Mouse (Mus musculus) hindbrain, embryonic 10.5 days (tissue): Measurements from ENCODE around the gene Folr1. TPM values are rescaled to one million over a fixed set of nuclear protein-coding genes. Genes with fewer than 3 reads are reported as not detected.

Experiments used
- DNase-seq: peaks from one replicate; pipeline ENCODE4 v3.0.0-alpha.2; 2017; ENCODE audit warnings: low spot score
- H3K27ac ChIP-seq: fragments of 300-500 bp; sonication (generic); 2 replicates; pipeline ENCODE4 v1.5.1; 2016; ENCODE audit warnings: mild to moderate bottlenecking, moderate library complexity
- H3K27me3 ChIP-seq: fragments of 300-500 bp; sonication (generic); 2 replicates; pipeline ENCODE4 v1.6.1; 2016; ENCODE audit warnings: mild to moderate bottlenecking; ENCODE audit not compliant: poor library complexity, insufficient read depth, severe bottlenecking
- H3K36me3 ChIP-seq: fragments of 300-500 bp; sonication (generic); 2 replicates; pipeline ENCODE4 v1.6.1; 2016; ENCODE audit warnings: mild to moderate bottlenecking, moderate library complexity
- H3K4me1 ChIP-seq: fragments of 300-500 bp; sonication (generic); replicated peaks from 2 replicates; pipeline ENCODE4 v1.6.1; 2016; ENCODE audit warnings: mild to moderate bottlenecking
- H3K4me3 ChIP-seq: fragments of 300-500 bp; sonication (generic); 2 replicates; pipeline ENCODE4 v1.5.1; 2016; ENCODE audit warnings: mild to moderate bottlenecking, moderate library complexity
- H3K9me3 ChIP-seq: fragments of 300-500 bp; sonication (generic); 2 replicates; pipeline ENCODE4 v1.6.1; 2016; ENCODE audit warnings: mild to moderate bottlenecking, moderate library complexity
- WGBS: fragments of 180-500 bp; shearing (Covaris S2); methylation state at CpG from one replicate; pipeline ENCODE4 v1.1.7; 2016; 5-methylcytosine and 5-hydroxymethylcytosine counted together
- polyA plus RNA-seq: library from polyadenylated mRNA; unstranded; fragments of >200 nt; fragmentation: Nextera tagmentation; extraction: Ambion mirVana; gene quantifications from 2 replicates; pipeline ENCODE4 v1.2.1, GENCODE M21; 2016

Folr1 gene
- polyA plus RNA-seq, result 10.8 and 17.1 TPM in 2 replicates

DNA sequence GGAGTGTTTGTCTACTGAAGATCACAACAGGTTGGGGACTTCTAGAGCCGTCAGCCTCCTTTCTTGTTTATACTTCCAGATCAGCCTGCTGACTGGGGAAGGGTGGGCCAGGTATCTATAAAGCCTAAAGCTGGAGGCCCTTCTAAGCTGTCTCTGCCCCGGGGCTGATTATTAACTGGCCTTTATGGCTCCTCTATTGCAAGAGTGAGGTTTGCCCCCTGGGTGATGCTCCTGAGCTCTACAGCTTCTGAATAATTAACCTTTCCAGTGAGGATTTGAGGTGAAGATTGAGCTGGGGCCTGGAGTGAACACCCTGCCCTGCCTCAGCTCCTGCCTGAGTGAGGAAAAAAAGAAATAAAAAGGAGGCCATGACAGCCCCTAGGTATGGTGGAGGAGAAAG is at the start of gene Folr1:
TSS of gene Folr1 (minus strand) at position 160 of the 400 bp plus-strand sequence.
- H3K9me3 ChIP-seq, result no peaks in the 10 kb centered on the region
- H3K4me1 ChIP-seq, result peaks cover 20% of the 10 kb centered on the region
- H3K27ac ChIP-seq, result no peak within 1 kb of the TSS
- no peaks in the 10 kb centered on the region for H3K27me3 ChIP-seq
- H3K4me3 ChIP-seq, result no peak within 1 kb of the TSS
- DNase-seq, result no peak
- H3K36me3 ChIP-seq, result no peaks in the 10 kb centered on the region
- 83% methylated on average over 2 of the region's 2 CpGs for WGBS

DNA sequence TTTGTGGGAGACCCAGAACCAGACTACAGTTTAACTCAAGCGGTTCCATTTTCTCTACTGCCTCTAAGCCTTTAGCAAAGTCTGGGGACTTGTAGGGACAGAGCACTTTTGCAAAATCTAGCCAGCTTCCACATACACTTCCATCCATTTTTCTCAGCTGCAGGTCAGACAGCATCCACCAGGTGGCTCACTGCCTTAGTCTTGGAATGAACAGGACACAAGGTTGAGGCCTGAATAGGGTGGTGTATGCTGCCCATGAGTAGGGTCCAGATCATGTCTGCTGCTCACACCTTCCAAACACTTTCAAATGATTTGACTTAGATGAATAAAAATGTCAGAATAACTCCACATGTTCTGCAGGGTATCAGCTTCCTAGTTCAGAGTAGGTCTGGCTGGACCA is 47.5 kb upstream of the Folr1 start:
- WGBS, result 3% methylated on average over 1 of the region's 1 CpGs
- DNase-seq, result peak; percentile 69
- no peaks in the 10 kb centered on the region for H3K9me3 ChIP-seq
- peaks cover 21% of the 10 kb centered on the region for H3K36me3 ChIP-seq
- no peak overlapping the region for H3K27ac ChIP-seq
- no peaks in the 10 kb centered on the region for H3K4me1 ChIP-seq
- H3K27me3 ChIP-seq, result no peaks in the 10 kb centered on the region
- H3K4me3 ChIP-seq, result no peak overlapping the region

DNA sequence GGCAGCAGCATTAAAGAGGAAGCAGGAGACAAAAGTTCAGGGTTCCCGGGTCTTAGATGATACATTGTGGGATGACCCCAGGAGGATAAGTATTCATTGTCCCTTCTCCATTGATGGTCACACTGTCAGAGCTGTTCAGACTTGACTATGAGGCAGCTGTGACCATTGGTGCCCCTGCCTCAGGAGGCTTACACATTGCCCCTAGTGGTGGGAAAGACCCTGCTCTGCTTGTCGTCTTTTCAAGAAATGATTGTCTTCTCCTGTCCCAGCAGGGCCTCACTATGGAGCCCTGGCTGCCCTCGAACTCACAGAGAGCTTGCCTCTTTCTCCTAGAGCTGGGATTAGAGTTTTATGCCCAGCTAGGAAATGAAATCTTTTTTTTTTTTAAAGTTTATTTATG is 41.4 kb upstream of the Folr1 start:
- no peak for DNase-seq
- H3K4me3 ChIP-seq, result no peak overlapping the region
- peaks cover 5% of the 10 kb centered on the region for H3K4me1 ChIP-seq
- H3K27ac ChIP-seq, result no peak overlapping the region
- no peaks in the 10 kb centered on the region for H3K9me3 ChIP-seq
- peaks cover 66% of the 10 kb centered on the region for H3K36me3 ChIP-seq
- 60% methylated on average over 3 of the region's 3 CpGs for WGBS
- no peaks in the 10 kb centered on the region for H3K27me3 ChIP-seq

GRCm38 (mm10) chr7:101910138-101910537 is 39.5 kb upstream of the Folr1 start:
- no peaks in the 10 kb centered on the region for H3K9me3 ChIP-seq
- H3K27me3 ChIP-seq, result no peaks in the 10 kb centered on the region
- no peak overlapping the region for H3K27ac ChIP-seq
- 85% methylated on average over 4 of the region's 4 CpGs for WGBS
- peaks cover 14% of the 10 kb centered on the region for H3K4me1 ChIP-seq
- peaks cover 66% of the 10 kb centered on the region for H3K36me3 ChIP-seq
- H3K4me3 ChIP-seq, result no peak overlapping the region
- no peak for DNase-seq

DNA sequence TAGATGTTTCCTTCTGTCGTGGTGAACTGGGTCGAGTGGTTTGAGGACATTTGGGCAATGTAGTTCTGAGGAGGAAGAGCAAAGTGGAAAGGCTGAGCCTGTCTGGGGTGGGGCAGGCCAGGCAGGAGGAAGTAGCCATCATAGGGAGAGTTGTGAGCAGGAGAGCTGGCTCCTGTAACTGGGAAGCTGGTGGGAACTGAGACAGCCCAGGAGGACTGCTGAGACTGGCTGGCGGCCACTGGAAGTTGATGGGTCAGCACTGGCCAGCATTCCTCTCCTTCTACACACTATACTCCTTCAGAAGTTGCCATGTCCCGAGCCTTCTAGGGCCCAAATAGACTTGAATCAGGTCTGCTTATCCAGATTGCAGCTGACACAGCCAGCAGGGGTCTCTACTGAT is 37.8 kb upstream of the Folr1 start:
- peaks cover 18% of the 10 kb centered on the region for H3K4me1 ChIP-seq
- H3K4me3 ChIP-seq, result no peak overlapping the region
- peaks cover 48% of the 10 kb centered on the region for H3K36me3 ChIP-seq
- no peaks in the 10 kb centered on the region for H3K9me3 ChIP-seq
- no peaks in the 10 kb centered on the region for H3K27me3 ChIP-seq
- WGBS, result 79% methylated on average over 4 of the region's 4 CpGs
- no peak for DNase-seq
- H3K27ac ChIP-seq, result no peak overlapping the region; the same call in 1 of the 2 replicates

- Histone ChIP-seq H3K36me3 (peaks cover 43% of the 10 kb centered on the region), H3K4me1 (peaks cover 18% of the 10 kb centered on the region), H3K27ac (peak overlapping the region; percentile 97), H3K4me3 (peak overlapping the region; percentile 71), H3K9me3 (0 out of 2 replicates have a peak, but pooled peaks cover 3% of the 10 kb centered on the region), H3K27me3 (no peaks in the 10 kb centered on the region)
- DNase-seq, result no peak
- 82% methylated on average over 8 of the region's 8 CpGs for WGBS
Observed at GRCm38 (mm10) chr7:101906696-101907095, 36.1 kb upstream of the Folr1 start.

GRCm38 (mm10) chr7:101906287-101906681 is 35.7 kb upstream of the Folr1 start, which contains the start of gene Tomt:
TSS of gene Tomt (minus strand) at chr7:101906359.
- Histone ChIP-seq H3K27me3 (no peaks in the 10 kb centered on the region), H3K4me3 (peak within 1 kb of the TSS; percentile 71), H3K27ac (peak within 1 kb of the TSS; percentile 97), H3K4me1 (peaks cover 18% of the 10 kb centered on the region), H3K36me3 (peaks cover 39% of the 10 kb centered on the region), H3K9me3 (0 out of 2 replicates have a peak, but pooled peaks cover 3% of the 10 kb centered on the region)
- WGBS, result 20% methylated on average over 11 of the region's 11 CpGs
- DNase-seq, result no peak

DNA sequence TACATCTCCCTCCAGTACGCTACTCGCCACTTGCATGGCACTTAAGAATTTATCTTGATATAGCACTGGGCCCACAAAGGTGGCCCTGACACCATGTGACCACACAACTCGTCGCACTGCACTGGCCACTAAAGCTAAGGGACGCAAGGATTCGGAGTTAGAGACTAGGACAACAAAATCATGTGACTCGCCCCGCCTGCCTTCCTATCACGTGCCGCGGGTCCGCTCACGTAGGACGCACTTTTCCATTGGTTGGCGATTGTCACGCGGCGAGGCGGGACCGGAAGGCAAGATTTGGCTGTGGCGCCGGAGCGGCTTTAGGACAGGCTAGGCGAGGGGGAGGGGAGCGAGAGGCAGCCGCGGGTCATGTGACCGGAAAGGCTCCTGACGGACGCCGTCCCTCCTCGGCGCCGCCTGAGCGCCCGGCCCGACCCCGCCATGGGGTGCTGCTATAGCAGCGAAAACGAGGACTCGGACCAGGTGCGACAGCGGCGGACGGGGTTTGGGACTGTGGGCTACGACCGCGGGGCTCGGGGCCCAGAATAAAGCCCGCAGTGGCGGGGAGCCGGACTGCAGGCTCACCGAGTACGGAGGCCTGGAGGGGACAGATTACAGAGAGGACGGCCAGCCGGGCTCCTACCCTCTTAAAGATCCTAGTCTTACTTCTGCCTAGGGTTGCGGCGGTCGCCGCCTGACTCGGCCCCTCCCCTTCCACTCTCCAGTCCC is 35.1 kb upstream of the Folr1 start, which contains the start of gene Lamtor1:
TSS of gene Lamtor1 (plus strand) at position 344 of the 726 bp plus-strand sequence.
- Histone ChIP-seq H3K4me3 (peak within 1 kb of the TSS; percentile 71), H3K27me3 (no peaks in the 10 kb centered on the region), H3K27ac (peak within 1 kb of the TSS; percentile 97), H3K9me3 (0 out of 2 replicates have a peak, but pooled peaks cover 3% of the 10 kb centered on the region), H3K4me1 (peaks cover 18% of the 10 kb centered on the region), H3K36me3 (peaks cover 39% of the 10 kb centered on the region)
- under 1% methylated on average over 61 of the region's 61 CpGs for WGBS
- peak; percentile 100 for DNase-seq

DNA sequence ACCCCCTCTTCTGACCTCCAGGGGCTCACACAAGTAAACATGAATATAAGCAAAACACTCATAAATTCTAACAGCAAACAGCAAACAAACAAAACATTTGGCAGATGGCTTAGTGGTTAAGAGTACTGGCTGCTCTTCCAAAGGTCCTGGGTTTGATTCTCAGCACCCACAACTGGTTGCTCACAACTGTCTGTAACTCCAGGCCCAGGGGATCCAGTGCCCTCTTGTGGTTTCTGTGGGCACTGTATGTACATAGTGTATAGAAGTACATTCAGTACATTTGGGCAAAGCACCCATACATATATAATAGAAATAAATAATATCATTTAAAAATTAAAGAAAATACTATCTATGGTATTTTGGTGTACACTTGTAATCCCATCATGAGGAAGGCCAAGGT is 32.3 kb upstream of the Folr1 start:
- Histone ChIP-seq H3K36me3 (peaks cover 40% of the 10 kb centered on the region), H3K9me3 (0 out of 2 replicates have a peak, but pooled peaks cover 3% of the 10 kb centered on the region), H3K27ac (no peak overlapping the region), H3K4me1 (peaks cover 18% of the 10 kb centered on the region), H3K4me3 (no peak overlapping the region), H3K27me3 (no peaks in the 10 kb centered on the region)
- no peak for DNase-seq

- Histone ChIP-seq H3K36me3 (peaks cover 40% of the 10 kb centered on the region), H3K9me3 (0 out of 2 replicates have a peak, but pooled peaks cover 3% of the 10 kb centered on the region), H3K4me1 (peaks cover 17% of the 10 kb centered on the region), H3K27ac (no peak overlapping the region), H3K27me3 (no peaks in the 10 kb centered on the region), H3K4me3 (no peak overlapping the region)
- WGBS, result 92% methylated on average over 10 of the region's 10 CpGs
- no peak for DNase-seq
Observed at GRCm38 (mm10) chr7:101901969-101902368, 31.4 kb upstream of the Folr1 start.

DNA sequence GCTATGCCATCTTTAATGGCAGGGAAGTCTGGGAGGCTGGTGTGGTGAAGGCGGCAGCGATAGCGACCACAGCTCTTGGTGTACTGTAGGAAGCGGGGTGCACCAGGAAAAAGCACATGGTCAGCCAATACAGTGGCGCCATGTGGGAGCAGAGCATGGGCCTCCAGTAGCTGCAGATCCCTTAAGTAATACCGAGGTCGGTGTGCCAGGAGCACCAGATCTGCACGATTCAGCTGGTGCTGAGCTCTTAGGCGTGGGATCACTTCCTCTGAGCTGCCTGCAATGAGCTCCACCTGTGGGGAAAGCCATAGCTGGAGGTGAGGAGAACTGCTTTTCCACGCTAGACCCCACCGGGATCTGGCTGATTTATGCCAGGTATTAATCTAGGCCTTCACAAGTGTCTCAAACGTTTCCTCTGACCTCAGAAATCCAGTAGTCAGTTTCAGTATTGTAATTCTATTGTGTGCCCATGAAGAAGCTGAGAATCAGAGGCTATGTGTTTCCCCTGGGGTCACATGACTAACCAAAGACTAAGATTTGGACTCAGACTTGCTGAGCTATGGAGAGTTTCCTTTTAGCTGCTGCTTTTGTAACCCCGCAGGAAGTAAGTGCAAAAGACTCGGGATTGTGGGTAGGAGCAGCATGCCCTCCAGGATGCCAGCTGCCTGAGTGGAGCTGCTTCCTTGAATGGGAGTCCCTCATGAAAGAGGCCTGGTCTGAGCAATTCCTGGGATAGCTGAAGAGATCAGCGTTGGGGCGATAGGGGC is 29.9 kb upstream of the Folr1 start:
- Histone ChIP-seq H3K27me3 (no peaks in the 10 kb centered on the region), H3K27ac (no peak overlapping the region), H3K4me1 (peaks cover 14% of the 10 kb centered on the region), H3K9me3 (0 out of 2 replicates have a peak, but pooled peaks cover 3% of the 10 kb centered on the region), H3K4me3 (no peak overlapping the region), H3K36me3 (peaks cover 40% of the 10 kb centered on the region)
- DNase-seq, result no peak
- WGBS, result 93% methylated on average over 16 of the region's 16 CpGs

DNA sequence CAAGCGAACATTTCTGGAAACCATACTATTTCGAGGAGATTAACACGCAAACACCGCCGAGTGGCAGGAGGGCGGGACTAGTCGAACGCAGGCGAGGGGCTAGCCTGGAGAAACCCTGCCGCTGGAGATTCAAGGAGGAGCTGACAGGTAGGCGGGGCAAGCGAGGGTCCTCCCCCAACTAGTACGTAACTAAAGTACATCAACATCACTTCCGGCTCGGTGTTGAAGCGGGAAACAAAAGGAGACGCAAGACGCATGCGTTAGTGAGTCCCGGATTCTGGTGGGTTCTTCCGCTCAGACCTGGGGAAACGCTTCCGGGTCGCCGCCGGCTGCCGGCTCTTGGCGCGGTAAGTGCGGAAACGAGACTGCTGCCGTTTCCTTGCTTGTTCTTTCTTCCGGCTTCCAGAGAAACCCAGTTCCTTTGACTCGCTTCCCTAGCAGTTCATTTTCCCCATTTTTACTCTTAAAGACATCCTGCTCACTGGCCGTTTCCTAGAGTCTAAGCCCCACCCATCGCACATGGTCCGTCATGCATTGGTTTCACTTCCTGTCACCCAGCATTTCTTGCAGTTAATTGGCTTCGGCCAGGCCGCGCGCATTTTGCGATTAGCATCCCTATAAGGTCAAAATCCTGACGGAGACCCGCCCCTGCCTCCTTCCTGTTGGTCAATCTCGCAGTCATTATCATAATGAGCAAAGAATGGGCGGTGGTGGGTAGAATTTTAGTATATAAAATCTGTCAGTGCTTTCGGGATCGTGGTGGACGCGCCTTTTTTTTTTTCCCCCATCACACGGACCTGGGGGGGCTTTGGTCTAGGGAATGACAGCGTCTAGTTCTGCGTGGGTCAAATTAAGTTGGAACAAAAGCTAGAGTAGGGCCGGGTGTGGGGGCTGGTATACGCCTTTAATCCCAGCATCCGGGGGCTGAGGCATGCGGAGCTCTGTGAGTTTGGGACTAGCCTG is 25.8 kb upstream of the Folr1 start:
- no peaks in the 10 kb centered on the region for H3K9me3 ChIP-seq
- H3K4me3 ChIP-seq, result peak overlapping the region; percentile 61
- H3K4me1 ChIP-seq, result peaks cover 14% of the 10 kb centered on the region
- peak overlapping the region; percentile 94 for H3K27ac ChIP-seq
- peak; percentile 98 for DNase-seq
- WGBS, result under 1% methylated on average over 57 of the region's 57 CpGs
- no peaks in the 10 kb centered on the region for H3K27me3 ChIP-seq
- peaks cover 28% of the 10 kb centered on the region for H3K36me3 ChIP-seq
